Mouse (Mus musculus) activated CD4-positive, CD25-positive, alpha-beta regulatory T cell, adult 4 months (primary cell): ENCODE measurements around the gene St6galnac3. TPM values are rescaled to one million over a fixed set of nuclear protein-coding genes. Genes with fewer than 3 reads are reported as not detected.

Experiments used
- ATAC-seq: one replicate; pipeline ENCODE4 v1.8.0; 2017
- polyA plus RNA-seq, 2 experiments: library from polyadenylated mRNA; unstranded; fragments of 100-300 nt; shearing (Covaris generic); gene quantifications; one replicate each; pipeline ENCODE4 v1.2.1; 2017

St6galnac3 gene
- polyA plus RNA-seq, 2 experiments from 2014 or later = 29.1 to 52.4 TPM

GRCm38 (mm10) chr3:153199251-153199650 lies 525.7 kb downstream of the St6galnac3 start:
- no peak for ATAC-seq

- ATAC-seq = no peak
Observed at GRCm38 (mm10) chr3:153198514-153198913, 526.5 kb downstream of the St6galnac3 start.

- no peak for ATAC-seq
Observed at GRCm38 (mm10) chr3:153193025-153193424, 531.9 kb downstream of the St6galnac3 start.

GRCm38 (mm10) chr3:153190742-153191141 lies 534.2 kb downstream of the St6galnac3 start:
- ATAC-seq = no peak

- no peak for ATAC-seq
Observed at GRCm38 (mm10) chr3:153189685-153190467, 535.1 kb downstream of the St6galnac3 start.

GRCm38 (mm10) chr3:153188224-153188623 lies 536.8 kb downstream of the St6galnac3 start:
- ATAC-seq = no peak

GRCm38 (mm10) chr3:153185117-153185516 lies 539.9 kb downstream of the St6galnac3 start:
- ATAC-seq = no peak

GRCm38 (mm10) chr3:153181242-153181641 lies 543.7 kb downstream of the St6galnac3 start:
- ATAC-seq = no peak

- ATAC-seq = no peak
Observed at GRCm38 (mm10) chr3:153176749-153177148, 548.2 kb downstream of the St6galnac3 start.

GRCm38 (mm10) chr3:153176325-153176724 lies 548.6 kb downstream of the St6galnac3 start:
- ATAC-seq = no peak

GRCm38 (mm10) chr3:153174336-153175033 lies 550.5 kb downstream of the St6galnac3 start:
- no peak for ATAC-seq

- ATAC-seq = no peak
Observed at GRCm38 (mm10) chr3:153173567-153173966, 551.4 kb downstream of the St6galnac3 start.

GRCm38 (mm10) chr3:153170146-153170545 lies 554.8 kb downstream of the St6galnac3 start:
- ATAC-seq = no peak

- no peak for ATAC-seq
Observed at GRCm38 (mm10) chr3:153169744-153170143, 555.2 kb downstream of the St6galnac3 start.

GRCm38 (mm10) chr3:153161676-153162075 lies 563.3 kb downstream of the St6galnac3 start:
- no peak for ATAC-seq

GRCm38 (mm10) chr3:153160683-153161082 lies 564.3 kb downstream of the St6galnac3 start:
- no peak for ATAC-seq

GRCm38 (mm10) chr3:153148887-153149286 lies 576.1 kb downstream of the St6galnac3 start:
- no peak for ATAC-seq

Other genes starting within 250 kb of the St6galnac3 start
- gene Asb17, start 119.0 kb upstream of the St6galnac3 start, polyA plus RNA-seq = under 1 TPM in 1 of 2 experiments, not detected in 1; 0.24 TPM
- gene Msh4, start 181.0 kb upstream of the St6galnac3 start, polyA plus RNA-seq = under 1 TPM in 1 of 2 experiments, not detected in 1; 0.16 TPM
- gene Rabggtb, start 187.8 kb upstream of the St6galnac3 start, polyA plus RNA-seq = 10 to 100 TPM; 37.5 to 45.8 TPM
- 10 to 100 TPM; 32.9 to 36.5 TPM for gene Acadm, start 219.5 kb upstream of the St6galnac3 start, polyA plus RNA-seq
- not detected for gene Slc44a5, start 248.3 kb upstream of the St6galnac3 start, polyA plus RNA-seq